In genomic region chr9:108570207-108570896, GRCm38 (mm10) we compare ENCODE assay signal across 8 mouse cellular contexts. TPM values are rescaled to one million over a fixed set of nuclear protein-coding genes. Genes with fewer than 3 reads are reported as not detected.
A peak's percentile ranks its signal among the peaks of the same experiment; 100 is the strongest.
DNase-seq lines count a peak whose midpoint lies in the region; ATAC-seq and TF ChIP-seq lines count a peak whose summit lies in the region.

No protein-coding gene starts in this region.

- ATAC-seq in forebrain, embryonic 16.5 days: no peak; the same call in 1 of the 2 replicates
- no peak; the same call in 1 of the 2 replicates for ATAC-seq in hindbrain, embryonic 14.5 days (ENCODE audit: low FRiP score)
- peak; percentile 23; the same call in 1 of the 2 replicates for ATAC-seq in megakaryocyte-erythroid progenitor cell, adult 5-6 weeks (replicated peaks; ENCODE audit: low FRiP score, low TSS enrichment, poor library complexity, severe bottlenecking)
- ATAC-seq in frontal cortex, adult (ENCODE audit: low TSS enrichment): no peak

- peak overlapping the region; percentile 66 for H3K4me3 ChIP-seq in cerebellum, adult 2 months (replicated peaks; ENCODE audit: insufficient read depth, low read depth, low read length)
- H3K4me3 ChIP-seq in forebrain, embryonic 16.5 days (replicated peaks; ENCODE audit: low read length): peak overlapping the region; percentile 49
- peak overlapping the region; percentile 50 for H3K4me3 ChIP-seq in hindbrain, embryonic 14.5 days (replicated peaks; ENCODE audit: low read length)
- peak overlapping the region; percentile 88 for H3K4me3 ChIP-seq in small intestine, adult 2 months (ENCODE audit: low read depth, low read length)

- no peak for TF ChIP-seq POLR2A in cerebellum, adult 2 months (IDR thresholded peaks at IDR 0.05; ENCODE audit: borderline replicate concordance, insufficient read depth, low read length)
- no peak for TF ChIP-seq POLR2A in small intestine, adult 2 months (IDR thresholded peaks at IDR 0.05; ENCODE audit: low read depth, low read length)

- TF ChIP-seq CTCF in cerebellum, adult 2 months (IDR thresholded peaks at IDR 0.05; ENCODE audit: borderline replicate concordance, insufficient read depth, low read depth, low read length): peak; percentile 67
- peak; percentile 69; the same call in 1 of the 2 replicates for TF ChIP-seq CTCF in small intestine, adult 2 months (IDR thresholded peaks at IDR 0.05; ENCODE audit: extremely low read depth, insufficient read length, insufficient replicate concordance, low read depth, low read length)

- peaks cover 8% of the 10 kb centered on the region for H3K4me1 ChIP-seq in cerebellum, adult 2 months (ENCODE audit: control insufficient read depth, insufficient read depth, low read length)
- peaks cover 47% of the 10 kb centered on the region for H3K4me1 ChIP-seq in forebrain, embryonic 16.5 days (replicated peaks; ENCODE audit: control insufficient read depth, insufficient read depth, low read length)
- peaks cover 48% of the 10 kb centered on the region for H3K4me1 ChIP-seq in hindbrain, embryonic 14.5 days (replicated peaks; ENCODE audit: control insufficient read depth, insufficient read depth, low read length)
- peaks cover 14% of the 10 kb centered on the region for H3K4me1 ChIP-seq in small intestine, adult 2 months (ENCODE audit: control insufficient read depth, insufficient read depth, insufficient read length, low read length)

- peak; percentile 83 for DNase-seq in T-cell, adult 2 months (ENCODE audit: low spot score)
- peak; percentile 69 to 74 for DNase-seq in cerebellum, adult 2 months
- peak; percentile 75 for DNase-seq in hindbrain, embryonic 14.5 days (ENCODE audit: low spot score)
- peak; percentile 64 to 68 for DNase-seq in left cerebral cortex, postnatal 36 days (ENCODE audit: low spot score in 2 of 2)

- H3K36me3 ChIP-seq in forebrain, embryonic 16.5 days (ENCODE audit: control insufficient read depth, insufficient read depth): peaks cover 33% of the 10 kb centered on the region
- peaks cover 59% of the 10 kb centered on the region for H3K36me3 ChIP-seq in hindbrain, embryonic 14.5 days (replicated peaks; ENCODE audit: control insufficient read depth, insufficient read depth)
- peaks cover 20% of the 10 kb centered on the region for H3K36me3 ChIP-seq in small intestine, adult 2 months (ENCODE audit: control insufficient read depth, insufficient read depth, low read length)

- H3K27me3 ChIP-seq in cerebellum, adult 2 months (ENCODE audit: control insufficient read depth, insufficient read depth, low read length): no peaks in the 10 kb centered on the region
- no peaks in the 10 kb centered on the region for H3K27me3 ChIP-seq in forebrain, embryonic 16.5 days (replicated peaks; ENCODE audit: control insufficient read depth, insufficient read depth, low read length)
- H3K27me3 ChIP-seq in hindbrain, embryonic 14.5 days (ENCODE audit: control insufficient read depth, insufficient read depth, low read length): no peaks in the 10 kb centered on the region
- no peaks in the 10 kb centered on the region for H3K27me3 ChIP-seq in small intestine, adult 2 months (ENCODE audit: control insufficient read depth, insufficient read depth, low read length)

- no peak overlapping the region for H3K27ac ChIP-seq in cerebellum, adult 2 months (ENCODE audit: insufficient read depth, low read length)
- H3K27ac ChIP-seq in forebrain, embryonic 16.5 days (ENCODE audit: low read length): peak overlapping the region; percentile 11; the same call in 1 of the 2 replicates
- peak overlapping the region; percentile 77 for H3K27ac ChIP-seq in hindbrain, embryonic 14.5 days
- H3K27ac ChIP-seq in small intestine, adult 2 months (ENCODE audit: insufficient read depth, low read depth, low read length): no peak overlapping the region

- peak overlapping the region; percentile 48 for H3K9ac ChIP-seq in forebrain, embryonic 16.5 days (replicated peaks; ENCODE audit: low read depth, low read length)
- H3K9ac ChIP-seq in hindbrain, embryonic 14.5 days: peak overlapping the region; percentile 65

- peak overlapping the region; percentile 83 for H3K4me2 ChIP-seq in forebrain, embryonic 16.5 days (ENCODE audit: low read length)
- H3K4me2 ChIP-seq in hindbrain, embryonic 14.5 days (replicated peaks): peak overlapping the region; percentile 79

- no peaks in the 10 kb centered on the region for H3K9me3 ChIP-seq in forebrain, embryonic 16.5 days (ENCODE audit: control insufficient read depth, low read length)
- no peaks in the 10 kb centered on the region for H3K9me3 ChIP-seq in hindbrain, embryonic 14.5 days (ENCODE audit: control insufficient read depth, low read length)

- intact Hi-C loops in left cerebral cortex, postnatal 36 days (cut with DNase I): loop anchor here (2.0 kb wide), 1 partner anchor 26 kb away; the partner anchor contains the start of gene P4htm

- WGBS in cerebellum, adult 2 months: 1% methylated on average over 40 of the region's 40 CpGs
- 2% methylated on average over 40 of the region's 40 CpGs for WGBS in forebrain, embryonic 16.5 days
- 1% methylated on average over 40 of the region's 40 CpGs for WGBS in hindbrain, embryonic 14.5 days
- 1% methylated on average over 40 of the region's 40 CpGs for WGBS in small intestine, adult 2 months

RNA-seq across cellular contexts. Expression of gene Dalrd3, which starts 0.7 kb away (rescaled TPM):
- polyA plus RNA-seq in cerebellum, adult 2 months (2012; rRNA removed): 215 and 239 TPM in 2 replicates
- polyA plus RNA-seq in forebrain, embryonic 16.5 days (2015; fragmentation: Nextera tagmentation; extraction: Ambion mirVana): 258 and 296 TPM in 2 replicates
- polyA plus RNA-seq in hindbrain, embryonic 14.5 days (2014; fragmentation: Nextera tagmentation; extraction: Ambion mirVana): 241 and 242 TPM in 2 replicates
- total RNA-seq in left cerebral cortex, postnatal 36 days (2021): 10 to 100 TPM; 70.1 to 99.4 TPM
- 119 and 182 TPM in 2 replicates for total RNA-seq in megakaryocyte-erythroid progenitor cell, adult 5-6 weeks (2014; fragmentation: Nextera tagmentation)
- total RNA-seq in megakaryocyte-erythroid progenitor cell, adult 5-6 weeks (2017): 27.5 and 61.0 TPM in 2 replicates
- polyA plus RNA-seq in small intestine, adult 2 months (2012; rRNA removed): 86.7 and 118 TPM in 2 replicates

RNA-seq across cellular contexts. Expression of gene Ndufaf3, which starts 3.1 kb away (rescaled TPM):
- polyA plus RNA-seq in cerebellum, adult 2 months (2012; rRNA removed): 63.0 and 69.3 TPM in 2 replicates
- 68.9 and 77.4 TPM in 2 replicates for polyA plus RNA-seq in forebrain, embryonic 16.5 days (2015; fragmentation: Nextera tagmentation; extraction: Ambion mirVana)
- polyA plus RNA-seq in hindbrain, embryonic 14.5 days (2014; fragmentation: Nextera tagmentation; extraction: Ambion mirVana): 80.9 and 93.2 TPM in 2 replicates
- 10 to 100 TPM; 62.8 to 70.1 TPM for total RNA-seq in left cerebral cortex, postnatal 36 days (2021)
- 21.9 and 31.1 TPM in 2 replicates for total RNA-seq in megakaryocyte-erythroid progenitor cell, adult 5-6 weeks (2014; fragmentation: Nextera tagmentation)
- total RNA-seq in megakaryocyte-erythroid progenitor cell, adult 5-6 weeks (2017): 14.1 and 28.7 TPM in 2 replicates
- 19.8 and 26.2 TPM in 2 replicates for polyA plus RNA-seq in small intestine, adult 2 months (2012; rRNA removed)

RNA-seq across cellular contexts. Expression of gene Wdr6, which starts 8.2 kb away (rescaled TPM):
- 97.4 and 107 TPM in 2 replicates for polyA plus RNA-seq in cerebellum, adult 2 months (2012; rRNA removed)
- 209 and 267 TPM in 2 replicates for polyA plus RNA-seq in forebrain, embryonic 16.5 days (2015; fragmentation: Nextera tagmentation; extraction: Ambion mirVana)
- polyA plus RNA-seq in hindbrain, embryonic 14.5 days (2014; fragmentation: Nextera tagmentation; extraction: Ambion mirVana): 240 and 242 TPM in 2 replicates
- total RNA-seq in left cerebral cortex, postnatal 36 days (2021): 100 to 1,000 TPM; 112 to 118 TPM
- 33.2 and 34.7 TPM in 2 replicates for total RNA-seq in megakaryocyte-erythroid progenitor cell, adult 5-6 weeks (2014; fragmentation: Nextera tagmentation)
- 25.8 and 26.8 TPM in 2 replicates for total RNA-seq in megakaryocyte-erythroid progenitor cell, adult 5-6 weeks (2017)
- polyA plus RNA-seq in small intestine, adult 2 months (2012; rRNA removed): 10.7 and 15.9 TPM in 2 replicates

RNA-seq across cellular contexts. Expression of gene Impdh2, which starts 10.3 kb away (rescaled TPM):
- polyA plus RNA-seq in cerebellum, adult 2 months (2012; rRNA removed): 70.6 and 76.9 TPM in 2 replicates
- 118 and 128 TPM in 2 replicates for polyA plus RNA-seq in forebrain, embryonic 16.5 days (2015; fragmentation: Nextera tagmentation; extraction: Ambion mirVana)
- polyA plus RNA-seq in hindbrain, embryonic 14.5 days (2014; fragmentation: Nextera tagmentation; extraction: Ambion mirVana): 107 and 110 TPM in 2 replicates
- total RNA-seq in left cerebral cortex, postnatal 36 days (2021): 10 to 100 TPM; 47.7 to 47.9 TPM
- 430 and 507 TPM in 2 replicates for total RNA-seq in megakaryocyte-erythroid progenitor cell, adult 5-6 weeks (2014; fragmentation: Nextera tagmentation)
- 413 and 539 TPM in 2 replicates for total RNA-seq in megakaryocyte-erythroid progenitor cell, adult 5-6 weeks (2017)
- polyA plus RNA-seq in small intestine, adult 2 months (2012; rRNA removed): 23.2 and 52.9 TPM in 2 replicates

RNA-seq across cellular contexts. Expression of gene P4htm, which starts 27.1 kb away (rescaled TPM):
- 102 and 105 TPM in 2 replicates for polyA plus RNA-seq in cerebellum, adult 2 months (2012; rRNA removed)
- 21.9 and 23.6 TPM in 2 replicates for polyA plus RNA-seq in forebrain, embryonic 16.5 days (2015; fragmentation: Nextera tagmentation; extraction: Ambion mirVana)
- 29.7 and 33.2 TPM in 2 replicates for polyA plus RNA-seq in hindbrain, embryonic 14.5 days (2014; fragmentation: Nextera tagmentation; extraction: Ambion mirVana)
- total RNA-seq in left cerebral cortex, postnatal 36 days (2021): 10 to 100 TPM; 87.0 to 93.7 TPM
- total RNA-seq in megakaryocyte-erythroid progenitor cell, adult 5-6 weeks (2014; fragmentation: Nextera tagmentation): 2.6 and 3.2 TPM in 2 replicates
- total RNA-seq in megakaryocyte-erythroid progenitor cell, adult 5-6 weeks (2017): 1.5 TPM in 1 of 2 replicates, not detected in the other
- polyA plus RNA-seq in small intestine, adult 2 months (2012; rRNA removed): 3.8 and 4.8 TPM in 2 replicates

Comparison
In these comparisons a context has a peak if more than half of its experiments do, and no peak if none do; other contexts are left out.
1. H3K27ac ChIP-seq: peak in forebrain, embryonic 16.5 days (single experiment) and hindbrain, embryonic 14.5 days (single experiment); none in cerebellum, adult 2 months (single experiment) and small intestine, adult 2 months (single experiment).
2. Peak in every context shown above with its lines, with median percentiles within 50 percentile points of each other: DNase-seq and H3K4me3 ChIP-seq.